Mouse (Mus musculus) limb, embryonic 11.5 days (tissue): ENCODE measurements around the gene Trappc12. TPM values are rescaled to one million over a fixed set of nuclear protein-coding genes. Genes with fewer than 3 reads are reported as not detected.

Experiments used
- microRNA-seq: library from miRNA; unstranded; fragments of <30 nt; microRNA quantifications from one replicate; pipeline ENCODE4, GENCODE M21; 2016
- polyA plus RNA-seq: library from polyadenylated mRNA; unstranded; fragments of >200 nt; fragmentation: Nextera tagmentation; extraction: Ambion mirVana; gene quantifications from 2 replicates; pipeline ENCODE4 v1.2.1, GENCODE M21; 2014

The Trappc12 gene
- polyA plus RNA-seq, 1 experiment from 2014 or later = 37.6 TPM

Small RNA genes lying within 50 kb of the gene (microRNA-seq; reads per million reads assigned to microRNA genes)
- not detected for gene Mir6937

Other genes with a start within 250 kb of the Trappc12 start
- gene Dcdc2c, start 198.1 kb downstream of the Trappc12 start, polyA plus RNA-seq = not detected in 2 replicates
- gene Allc, start 167.9 kb downstream of the Trappc12 start, polyA plus RNA-seq = not detected in 2 replicates
- 0.21 and 0.24 TPM in 2 replicates for gene Colec11, start 127.1 kb downstream of the Trappc12 start, polyA plus RNA-seq
- gene Rps7, start 114.5 kb downstream of the Trappc12 start, polyA plus RNA-seq = 822 and 864 TPM in 2 replicates
- gene Rnaseh1, start 100.9 kb downstream of the Trappc12 start, polyA plus RNA-seq = 32.5 and 33.7 TPM in 2 replicates
- gene Adi1, start 75.2 kb downstream of the Trappc12 start, polyA plus RNA-seq = 71.1 and 72.1 TPM in 2 replicates
- 30.9 and 37.7 TPM in 2 replicates for gene Eipr1, start 1.3 kb upstream of the Trappc12 start, polyA plus RNA-seq